Mouse (Mus musculus) midbrain, embryonic 16.5 days (tissue): ENCODE results near the gene Ablim1. TPM values are rescaled to one million over a fixed set of nuclear protein-coding genes. Genes with fewer than 3 reads are reported as not detected.

Experiments
- ATAC-seq: fragments of 200-750 bp; cut with Nextera tagmentation; 2 replicates; pipeline ENCODE4 v1.8.0; 2017; ENCODE audit warnings: moderate TSS enrichment
- H3K27ac ChIP-seq: fragments of 300-500 bp; sonication (generic); 2 replicates; pipeline ENCODE4 v1.5.1; 2014; ENCODE audit warnings: mild to moderate bottlenecking, low read length, mixed read lengths
- H3K27me3 ChIP-seq: fragments of 300-500 bp; sonication (generic); 2 replicates; pipeline ENCODE4 v1.6.1; 2014; ENCODE audit warnings: low read depth, low read length, mixed read lengths; ENCODE audit not compliant: control insufficient read depth, insufficient read depth
- H3K36me3 ChIP-seq: fragments of 300-500 bp; sonication (generic); 2 replicates; pipeline ENCODE4 v1.6.1; 2014; ENCODE audit warnings: mild to moderate bottlenecking, low read length, moderate library complexity, mixed read lengths; ENCODE audit not compliant: control insufficient read depth, insufficient read depth
- H3K4me1 ChIP-seq: fragments of 300-500 bp; sonication (generic); 2 replicates; pipeline ENCODE4 v1.6.1; 2014; ENCODE audit warnings: mild to moderate bottlenecking, low read length, mixed read lengths; ENCODE audit not compliant: control insufficient read depth, insufficient read depth
- H3K4me2 ChIP-seq: fragments of 300-500 bp; sonication (generic); 2 replicates; pipeline ENCODE4 v1.6.1; 2014; ENCODE audit warnings: mild to moderate bottlenecking, low read length, mixed read lengths
- H3K4me3 ChIP-seq: fragments of 300-500 bp; sonication (generic); 2 replicates; pipeline ENCODE4 v1.5.1; 2014; ENCODE audit warnings: low read depth, mild to moderate bottlenecking, low read length, moderate library complexity, mixed read lengths
- H3K9ac ChIP-seq: fragments of 300-500 bp; sonication (generic); 2 replicates; pipeline ENCODE4 v1.6.1; 2014; ENCODE audit warnings: low read depth, low read length, mixed read lengths
- H3K9me3 ChIP-seq: fragments of 300-500 bp; sonication (generic); replicated peaks from 2 replicates; pipeline ENCODE4 v1.6.1; 2014; ENCODE audit warnings: mild to moderate bottlenecking, low read length, mixed read lengths; ENCODE audit not compliant: control insufficient read depth, poor library complexity, severe bottlenecking
- WGBS: fragments of 180-500 bp; shearing (Covaris S2); extraction: QIAGEN DNeasy Blood & Tissue Kit; methylation state at CpG from one replicate; pipeline ENCODE4 v1.1.7; 2014; 5-methylcytosine and 5-hydroxymethylcytosine counted together
- polyA plus RNA-seq: library from polyadenylated mRNA; unstranded; fragments of >200 nt; fragmentation: Nextera tagmentation; extraction: Ambion mirVana; gene quantifications from 2 replicates; pipeline ENCODE4 v1.2.1, GENCODE M21; 2015

Ablim1 gene
- polyA plus RNA-seq, 1 experiment from 2014 or later: 66.2 TPM

GRCm38 (mm10) chr19:57277010-57277409 lies 37.7 kb downstream of the Ablim1 start:
- no peak overlapping the region for H3K4me2 ChIP-seq
- WGBS: 68% methylated on average over 6 of the region's 6 CpGs
- ATAC-seq: no peak

GRCm38 (mm10) chr19:57275166-57275953 lies 39.4 kb downstream of the Ablim1 start:
- Histone ChIP-seq H3K9me3 (no peaks in the 10 kb centered on the region), H3K27me3 (no peaks in the 10 kb centered on the region), H3K4me2 (peak overlapping the region; percentile 43), H3K4me1 (peaks cover 28% of the 10 kb centered on the region), H3K4me3 (no peak overlapping the region), H3K9ac (no peak overlapping the region), H3K27ac (0 out of 2 replicates have a peak overlapping the region, but pooled peaks have one; percentile 28), H3K36me3 (no peaks in the 10 kb centered on the region)
- no peak for ATAC-seq
- 55% methylated on average over 15 of the region's 15 CpGs for WGBS

More at GRCm38 (mm10) chr19:57277010-57277409, 37.7 kb downstream of the Ablim1 start:
- Histone ChIP-seq H3K27ac (peak overlapping the region; percentile 39; the same call in 1 of the 2 replicates), H3K9me3 (no peaks in the 10 kb centered on the region), H3K9ac (no peak overlapping the region), H3K36me3 (no peaks in the 10 kb centered on the region), H3K27me3 (no peaks in the 10 kb centered on the region), H3K4me1 (peaks cover 26% of the 10 kb centered on the region), H3K4me3 (no peak overlapping the region)

- Histone ChIP-seq H3K4me1 (peaks cover 34% of the 10 kb centered on the region), H3K9ac (no peak overlapping the region), H3K4me2 (peak overlapping the region; percentile 43), H3K36me3 (no peaks in the 10 kb centered on the region), H3K27ac (0 out of 2 replicates have a peak overlapping the region, but pooled peaks have one; percentile 28), H3K4me3 (no peak overlapping the region), H3K9me3 (no peaks in the 10 kb centered on the region), H3K27me3 (no peaks in the 10 kb centered on the region)
- no peak for ATAC-seq
- 18% methylated on average over 6 of the region's 6 CpGs for WGBS
Observed at GRCm38 (mm10) chr19:57274717-57275116, 40.0 kb downstream of the Ablim1 start.

- no peaks in the 10 kb centered on the region for H3K36me3 ChIP-seq
- 53% methylated on average over 12 of the region's 12 CpGs for WGBS
- no peaks in the 10 kb centered on the region for H3K27me3 ChIP-seq
- peak overlapping the region; percentile 43 for H3K4me2 ChIP-seq
- no peak overlapping the region for H3K27ac ChIP-seq
- ATAC-seq: no peak
- H3K4me3 ChIP-seq: no peak overlapping the region
- H3K9me3 ChIP-seq: no peaks in the 10 kb centered on the region
- H3K4me1 ChIP-seq: peaks cover 38% of the 10 kb centered on the region
- H3K9ac ChIP-seq: no peak overlapping the region
Observed at GRCm38 (mm10) chr19:57274286-57274685, 40.4 kb downstream of the Ablim1 start.

- H3K4me2 ChIP-seq: no peak overlapping the region
- no peaks in the 10 kb centered on the region for H3K9me3 ChIP-seq
- peaks cover 37% of the 10 kb centered on the region for H3K4me1 ChIP-seq
- no peaks in the 10 kb centered on the region for H3K36me3 ChIP-seq
- no peak overlapping the region for H3K27ac ChIP-seq
- H3K9ac ChIP-seq: no peak overlapping the region
- H3K27me3 ChIP-seq: no peaks in the 10 kb centered on the region
- no peak for ATAC-seq
- WGBS: 51% methylated on average over 13 of the region's 13 CpGs
- no peak overlapping the region for H3K4me3 ChIP-seq
Observed at GRCm38 (mm10) chr19:57272824-57273613, 41.7 kb downstream of the Ablim1 start.

GRCm38 (mm10) chr19:57271757-57272156 lies 43.0 kb downstream of the Ablim1 start:
- Histone ChIP-seq H3K9me3 (no peaks in the 10 kb centered on the region), H3K4me3 (no peak overlapping the region), H3K4me2 (no peak overlapping the region), H3K27ac (no peak overlapping the region), H3K9ac (no peak overlapping the region), H3K27me3 (no peaks in the 10 kb centered on the region), H3K36me3 (no peaks in the 10 kb centered on the region), H3K4me1 (peaks cover 37% of the 10 kb centered on the region)
- no peak for ATAC-seq
- WGBS: 62% methylated on average over 16 of the region's 16 CpGs

GRCm38 (mm10) chr19:57270711-57271110 lies 44.0 kb downstream of the Ablim1 start:
- Histone ChIP-seq H3K27me3 (no peaks in the 10 kb centered on the region), H3K4me3 (no peak overlapping the region), H3K4me1 (peaks cover 34% of the 10 kb centered on the region), H3K36me3 (no peaks in the 10 kb centered on the region), H3K9me3 (no peaks in the 10 kb centered on the region), H3K27ac (no peak overlapping the region), H3K4me2 (no peak overlapping the region), H3K9ac (no peak overlapping the region)
- WGBS: 79% methylated on average over 6 of the region's 6 CpGs
- no peak for ATAC-seq

- ATAC-seq: no peak
- no peaks in the 10 kb centered on the region for H3K27me3 ChIP-seq
Observed at GRCm38 (mm10) chr19:57269791-57270190, 44.9 kb downstream of the Ablim1 start.

GRCm38 (mm10) chr19:57267531-57267930 lies 47.2 kb downstream of the Ablim1 start:
- H3K4me2 ChIP-seq: no peak overlapping the region
- peaks cover 15% of the 10 kb centered on the region for H3K4me1 ChIP-seq
- H3K9me3 ChIP-seq: no peaks in the 10 kb centered on the region
- no peaks in the 10 kb centered on the region for H3K36me3 ChIP-seq
- H3K27ac ChIP-seq: no peak overlapping the region
- H3K4me3 ChIP-seq: no peak overlapping the region
- H3K9ac ChIP-seq: no peak overlapping the region
- no peaks in the 10 kb centered on the region for H3K27me3 ChIP-seq
- no peak for ATAC-seq
- 81% methylated on average over 5 of the region's 5 CpGs for WGBS

More at GRCm38 (mm10) chr19:57269791-57270190, 44.9 kb downstream of the Ablim1 start:
- H3K4me2 ChIP-seq: no peak overlapping the region
- no peak overlapping the region for H3K9ac ChIP-seq
- no peaks in the 10 kb centered on the region for H3K36me3 ChIP-seq
- H3K9me3 ChIP-seq: no peaks in the 10 kb centered on the region
- WGBS: 36% methylated on average over 6 of the region's 6 CpGs
- H3K27ac ChIP-seq: 0 out of 2 replicates have a peak overlapping the region, but pooled peaks have one; percentile 5
- H3K4me3 ChIP-seq: no peak overlapping the region
- H3K4me1 ChIP-seq: peaks cover 26% of the 10 kb centered on the region
